Mouse (Mus musculus) ZHBTc4 (cell line): ENCODE data around the gene Coro1b.

Experiments used
- DNase-seq: peaks from one replicate; pipeline ENCODE4 v3.0.0-alpha.2; 2011; ENCODE audit warnings: low read depth, low spot score

Coro1b gene

GRCm38 (mm10) chr19:4189051-4189620, 40.7 kb downstream of the Coro1b start:
- DNase-seq = no peak

GRCm38 (mm10) chr19:4190831-4191334, 42.5 kb downstream of the Coro1b start, which contains the start of gene Tbc1d10c:
Tbc1d10c (minus strand) TSS chr19:4191284.
- DNase-seq = no peak

DNA sequence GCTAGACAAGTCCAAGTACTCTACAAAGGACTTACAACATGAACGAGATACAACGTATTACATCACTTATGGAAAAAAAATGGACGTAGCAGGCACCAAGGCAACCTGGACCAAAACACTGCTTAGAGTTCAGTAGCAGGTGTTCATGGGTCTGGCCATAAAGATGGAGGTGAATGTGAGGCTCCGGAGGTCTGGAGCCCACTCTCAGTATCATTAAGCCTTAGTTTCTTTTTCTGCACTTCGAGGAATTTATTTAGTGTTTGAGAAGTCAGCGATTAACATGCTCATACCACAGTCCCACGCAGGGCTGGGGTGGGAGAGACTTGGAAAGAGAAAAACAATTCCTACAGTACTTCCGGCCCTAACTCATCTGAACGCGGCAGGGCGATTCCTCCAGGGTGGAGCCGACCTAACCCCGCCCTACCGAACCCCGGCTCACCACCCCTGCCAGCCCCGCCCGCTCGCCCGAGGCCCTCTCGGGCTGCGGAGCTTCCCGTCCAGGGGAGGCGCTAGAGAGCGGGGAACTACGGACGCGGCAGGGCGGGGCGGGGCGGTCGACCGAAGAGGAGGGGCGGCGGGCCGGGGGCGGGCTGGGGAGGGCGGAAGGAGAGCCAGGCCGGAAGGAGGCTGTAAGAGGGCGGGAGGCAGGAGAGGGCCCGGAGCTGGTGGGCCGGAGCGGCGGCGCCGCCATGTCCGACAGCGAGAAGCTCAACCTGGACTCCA, 43.3 kb downstream of the Coro1b start, which contains the start of gene Ppp1ca:
TSS of gene Ppp1ca (plus strand) at position 538 of the 723 bp plus-strand sequence.
- peak; percentile 97 for DNase-seq

- DNase-seq = no peak
Measured at GRCm38 (mm10) chr19:4192251-4192985, 44.0 kb downstream of the Coro1b start.

- no peak for DNase-seq
Measured at GRCm38 (mm10) chr19:4193129-4193528, 44.7 kb downstream of the Coro1b start.

DNA sequence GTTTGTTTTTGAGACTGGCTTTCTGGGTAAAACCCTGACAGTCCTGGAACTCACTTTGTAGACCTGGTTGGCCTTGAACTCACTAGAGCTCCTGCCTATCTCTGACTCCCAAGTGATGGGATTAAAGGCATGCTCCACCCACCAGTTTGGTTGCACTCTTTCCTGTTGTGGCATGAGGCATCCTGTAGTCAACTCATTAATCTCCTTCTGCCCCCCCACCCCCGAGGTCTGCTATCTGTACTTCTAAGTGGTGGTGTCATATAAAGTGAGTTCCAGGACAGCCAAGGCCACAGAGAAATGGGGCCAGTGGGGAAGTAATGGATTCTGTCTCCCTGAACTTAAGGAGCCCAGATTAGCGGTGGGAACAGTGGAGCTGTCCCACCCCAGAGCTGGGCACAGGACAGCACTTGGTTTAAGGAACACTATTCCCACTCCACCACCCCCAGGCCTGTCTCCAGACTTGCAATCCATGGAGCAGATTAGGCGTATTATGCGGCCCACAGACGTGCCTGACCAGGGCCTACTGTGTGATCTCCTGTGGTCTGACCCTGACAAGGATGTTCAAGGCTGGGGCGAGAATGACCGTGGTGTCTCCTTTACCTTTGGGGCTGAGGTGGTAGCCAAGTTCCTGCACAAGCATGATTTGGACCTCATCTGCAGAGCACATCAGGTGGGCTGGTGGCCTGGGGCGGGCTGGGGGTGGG, 45.8 kb downstream of the Coro1b start:
- no peak for DNase-seq

DNA sequence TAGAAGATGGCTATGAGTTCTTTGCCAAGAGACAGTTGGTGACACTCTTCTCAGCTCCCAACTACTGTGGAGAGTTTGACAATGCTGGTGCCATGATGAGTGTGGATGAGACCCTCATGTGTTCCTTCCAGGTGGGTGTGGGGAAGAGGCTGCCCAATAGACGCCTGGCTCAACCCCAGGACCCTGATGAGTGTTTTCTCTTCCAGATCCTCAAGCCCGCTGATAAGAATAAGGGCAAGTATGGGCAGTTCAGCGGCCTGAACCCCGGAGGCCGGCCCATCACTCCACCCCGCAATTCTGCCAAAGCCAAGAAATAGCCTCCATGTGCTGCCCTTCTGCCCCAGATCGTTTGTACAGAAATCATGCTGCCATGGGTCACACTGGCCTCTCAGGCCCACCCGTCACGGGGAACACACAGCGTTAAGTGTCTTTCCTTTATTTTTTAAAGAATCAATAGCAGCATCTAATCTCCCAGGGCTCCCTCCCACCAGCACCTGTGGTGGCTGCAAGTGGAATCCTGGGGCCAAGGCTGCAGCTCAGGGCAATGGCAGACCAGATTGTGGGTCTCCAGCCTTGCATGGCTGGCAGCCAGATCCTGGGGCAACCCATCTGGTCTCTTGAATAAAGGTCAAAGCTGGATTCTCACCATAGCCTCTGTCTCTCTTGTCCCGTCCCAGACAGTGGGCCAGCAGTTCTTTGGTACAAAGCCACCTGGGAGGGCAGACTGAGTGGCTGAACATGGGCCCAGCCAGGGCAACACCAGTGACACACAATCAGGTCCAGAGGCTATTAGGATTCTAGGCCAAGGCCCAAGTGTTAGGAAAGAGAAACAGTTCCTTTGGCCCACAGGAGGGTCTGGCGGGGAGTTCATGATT, 46.6 kb downstream of the Coro1b start:
- DNase-seq = no peak

GRCm38 (mm10) chr19:4196048-4196447, 47.6 kb downstream of the Coro1b start:
- no peak for DNase-seq

DNA sequence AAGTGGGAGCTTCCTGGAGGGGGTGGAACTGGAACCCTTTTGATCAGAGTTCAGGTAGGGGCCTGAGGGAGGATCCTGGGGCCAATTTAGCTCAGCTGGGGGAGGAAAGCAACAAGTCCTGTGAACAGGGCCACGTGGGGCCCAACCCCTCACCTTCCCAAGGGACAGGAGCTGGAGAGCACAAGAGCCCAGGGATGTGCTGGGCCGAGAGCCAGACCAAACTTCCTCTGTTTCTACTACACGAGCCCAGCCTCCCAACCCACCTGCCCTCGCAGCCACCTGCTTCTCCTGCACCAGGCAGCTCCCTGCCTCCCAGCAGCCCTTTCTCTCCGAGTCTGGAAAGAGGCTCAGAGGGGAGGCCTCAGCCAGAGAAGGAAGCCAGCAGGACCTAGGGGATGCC, 48.1 kb downstream of the Coro1b start:
- no peak for DNase-seq

DNA sequence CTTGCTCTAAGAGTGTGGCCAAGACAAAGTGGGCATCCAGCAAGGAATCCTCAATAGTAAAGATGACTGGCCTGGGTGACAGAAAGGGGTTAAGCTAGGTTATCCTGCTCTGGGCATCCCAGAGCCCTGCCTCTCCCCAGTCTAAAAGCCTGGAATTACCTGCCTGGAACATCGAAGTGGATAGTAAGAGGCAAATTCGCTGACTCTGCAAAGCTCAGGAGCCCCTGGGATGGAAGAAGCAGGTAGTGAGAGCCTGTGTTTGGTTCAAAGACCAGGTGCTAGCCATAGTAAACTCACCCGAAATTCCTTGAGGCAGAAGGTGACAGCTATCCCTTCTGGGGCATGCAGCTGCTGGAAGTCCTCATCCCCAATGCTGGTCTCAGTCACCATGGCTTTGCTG, 48.8 kb downstream of the Coro1b start:
- no peak for DNase-seq

- peak; percentile 99 for DNase-seq
Measured at GRCm38 (mm10) chr19:4201291-4201909, 53.0 kb downstream of the Coro1b start, which contains the start of gene Rad9a. Rad9a (minus strand) TSS chr19:4201662.

- DNase-seq = no peak
Measured at GRCm38 (mm10) chr19:4202149-4202548, 53.7 kb downstream of the Coro1b start.

DNA sequence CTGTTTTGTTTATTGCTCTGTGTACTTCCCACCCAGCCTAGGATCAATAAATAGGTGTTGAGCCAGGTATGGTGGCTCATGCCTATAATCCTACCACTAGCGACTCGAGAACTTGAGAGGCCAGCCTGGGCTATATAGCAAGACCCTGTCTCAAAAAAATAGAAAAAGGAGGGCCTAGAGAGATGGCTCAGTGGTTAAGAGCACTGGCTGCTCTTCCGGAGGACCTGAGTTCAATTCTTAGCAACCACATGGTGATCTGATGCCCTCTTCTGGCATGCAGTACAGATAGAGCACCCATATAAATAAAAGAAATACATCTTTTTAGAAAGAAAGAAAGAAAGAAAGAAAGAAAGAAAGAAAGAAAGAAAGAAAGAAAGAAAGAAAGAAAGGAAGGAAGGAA, 54.7 kb downstream of the Coro1b start:
- no peak for DNase-seq
